Mouse (Mus musculus) gonadal fat pad, adult 2 months (tissue): ENCODE results near the gene Psmb3. TPM values are rescaled to one million over a fixed set of nuclear protein-coding genes. Genes with fewer than 3 reads are reported as not detected.
"Not testable (repeated sequence)": the region's sequence is repeated elsewhere in the genome, so short reads cannot be mapped to it uniquely, and the experiment has no call there.

Experiments used
- DNase-seq: peaks from one replicate; pipeline ENCODE4 v3.0.0-alpha.2; 2012; ENCODE audit warnings: low read depth
- polyA plus RNA-seq: library from polyadenylated mRNA; depleted of rRNA; stranded (reverse); fragments of >200 nt; gene quantifications from 2 replicates; pipeline ENCODE4 v1.2.3, GENCODE M21; 2012

Psmb3 gene
- polyA plus RNA-seq, 1 experiment = 453 TPM

DNA sequence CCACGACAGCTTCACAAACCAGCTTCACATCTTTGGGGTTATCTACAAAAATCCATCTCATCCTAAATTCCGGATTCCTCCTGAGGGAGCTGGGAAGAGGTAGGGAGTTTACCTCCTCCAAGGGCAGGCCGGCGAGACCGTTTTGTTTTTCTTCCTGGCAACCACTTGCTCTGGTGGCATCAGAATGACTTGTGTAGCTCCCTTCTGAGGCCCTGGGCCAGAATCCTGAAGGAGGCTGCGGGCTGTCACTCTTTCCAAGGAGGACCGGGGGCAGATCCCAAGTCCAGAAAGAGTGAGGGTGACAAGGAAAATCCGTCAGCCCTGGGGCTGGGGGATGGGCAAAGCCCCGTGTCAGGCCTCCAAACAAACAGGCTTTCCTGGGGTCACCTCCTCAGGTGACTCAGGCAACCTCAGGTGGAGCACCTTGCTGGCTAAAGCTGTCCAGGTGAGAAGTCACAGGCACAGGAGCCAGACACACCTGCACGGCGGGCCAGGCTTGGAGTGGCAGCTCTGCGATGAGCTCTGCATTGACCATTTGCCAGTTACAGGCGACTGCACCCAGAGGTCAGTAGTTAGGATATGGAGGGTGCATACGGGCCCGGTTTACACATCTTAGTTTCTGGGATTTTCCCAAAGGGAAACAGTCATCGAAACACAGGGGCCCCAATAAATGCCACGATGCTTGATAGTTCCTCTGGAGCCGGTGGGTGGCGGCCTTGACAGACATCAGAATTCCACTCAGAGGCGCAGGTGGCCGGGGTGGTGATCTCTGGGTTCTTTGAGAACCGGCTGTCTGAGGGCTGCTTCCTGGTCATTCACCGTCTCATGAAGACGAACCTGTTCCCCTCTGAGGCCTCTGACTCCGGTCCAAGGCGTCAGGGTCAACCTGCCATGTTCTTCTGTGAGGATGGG is 14.4 kb downstream of the Psmb3 start:
- DNase-seq = no peak

DNA sequence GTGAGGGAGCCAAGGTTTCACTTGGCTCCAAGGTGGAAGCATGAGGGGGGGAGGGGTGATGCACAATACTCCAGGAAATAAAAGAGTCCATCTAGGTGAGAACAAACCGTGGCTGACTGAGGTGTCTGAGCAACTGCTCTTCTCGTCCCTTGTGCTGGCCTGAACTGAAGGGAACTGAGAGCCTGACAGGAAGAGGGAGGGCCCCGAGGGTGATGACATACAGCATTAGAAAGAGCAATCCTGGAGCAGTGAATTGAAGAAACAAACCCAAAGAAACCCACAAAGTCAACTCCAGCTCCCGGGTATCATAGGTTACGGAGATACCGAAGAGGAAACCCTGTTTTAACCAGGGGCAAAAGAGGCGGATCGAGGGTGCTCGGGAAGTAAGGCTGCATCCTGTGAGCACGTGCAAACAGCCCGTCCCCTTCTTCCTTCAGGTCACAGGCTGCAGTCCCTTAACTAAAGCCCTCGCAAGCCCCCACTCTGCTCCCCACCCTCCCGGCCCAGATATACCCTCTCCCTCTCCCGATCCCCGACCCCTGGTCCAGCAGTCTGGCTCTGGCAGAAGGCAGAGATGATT is 15.2 kb downstream of the Psmb3 start:
- no peak for DNase-seq

DNA sequence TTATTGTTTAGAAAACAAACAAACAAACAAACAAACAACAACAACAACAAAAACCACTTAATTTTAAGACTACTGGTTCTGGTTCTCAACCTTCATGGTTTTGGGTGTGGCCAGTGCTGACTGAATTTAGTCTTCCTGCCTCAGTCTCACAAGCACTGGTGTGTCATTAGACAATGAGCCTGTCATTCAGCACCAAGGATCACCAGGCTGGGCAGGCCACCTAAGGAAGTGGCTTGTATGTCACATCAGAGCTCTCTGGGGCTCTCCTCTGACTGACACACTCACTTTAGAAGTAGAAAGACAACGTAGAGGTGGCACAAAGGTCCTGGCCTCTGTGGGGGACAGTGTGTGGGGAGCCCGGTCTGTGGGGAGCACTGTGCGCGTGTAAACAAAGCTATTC is 15.8 kb downstream of the Psmb3 start:
- DNase-seq = no peak

DNA sequence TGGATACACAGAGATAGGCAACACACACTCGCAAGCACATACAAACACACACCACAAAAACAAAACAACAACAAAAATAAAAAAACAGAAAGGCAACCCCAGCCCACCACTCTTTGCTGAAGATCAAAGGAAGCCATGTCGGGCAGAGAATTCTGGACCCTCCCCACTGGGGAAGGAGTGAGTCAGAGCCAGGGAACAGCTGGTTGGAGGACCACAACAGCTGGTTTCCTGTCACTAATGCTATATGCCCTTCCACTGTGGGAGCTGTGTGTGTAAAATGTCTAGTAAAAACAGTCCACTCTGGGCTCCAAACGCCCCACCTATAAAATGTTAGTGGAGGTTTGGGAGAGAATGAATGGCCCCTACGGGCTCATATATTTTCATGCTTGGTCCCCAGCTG is 18.1 kb downstream of the Psmb3 start:
- DNase-seq = no peak

DNA sequence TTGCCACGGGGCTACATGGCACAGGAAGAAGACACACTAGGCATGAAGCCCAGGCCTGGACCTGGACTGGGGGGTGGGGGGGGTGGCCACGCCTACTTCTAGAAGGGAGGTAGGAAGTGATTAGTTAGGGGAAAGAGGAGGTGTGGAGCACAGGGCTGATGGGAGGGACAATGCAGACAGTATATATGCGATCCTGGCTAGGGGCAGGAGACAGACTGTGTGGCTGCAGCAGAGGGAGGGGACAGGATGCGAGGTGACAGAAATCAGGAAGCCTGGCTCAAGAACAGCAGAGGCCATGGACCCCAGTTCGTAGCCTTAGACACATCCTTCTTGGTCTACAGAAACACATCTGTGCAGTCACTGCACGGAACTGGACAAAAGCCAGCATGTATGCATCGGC is 20.5 kb downstream of the Psmb3 start:
- DNase-seq = no peak

DNA sequence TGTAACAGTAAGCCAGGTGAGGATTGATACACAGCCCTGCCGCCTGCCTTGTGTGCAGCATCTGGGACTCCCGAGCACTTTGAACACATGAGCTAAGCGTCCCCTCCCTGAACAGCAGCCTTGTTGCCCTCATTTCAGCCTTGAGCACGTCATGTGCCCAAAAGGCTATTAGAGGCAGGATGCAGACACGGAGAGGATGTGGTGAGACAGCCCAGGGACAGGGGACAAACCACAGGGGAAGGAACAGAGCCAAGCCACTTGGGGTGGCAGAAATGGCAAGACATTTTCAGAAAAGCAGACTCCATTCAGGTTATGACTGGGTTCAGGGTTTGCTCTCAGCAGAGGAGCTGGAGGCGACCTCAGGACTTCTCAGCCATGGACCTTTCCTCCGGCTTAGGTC is 25.1 kb downstream of the Psmb3 start:
- DNase-seq = no peak

DNA sequence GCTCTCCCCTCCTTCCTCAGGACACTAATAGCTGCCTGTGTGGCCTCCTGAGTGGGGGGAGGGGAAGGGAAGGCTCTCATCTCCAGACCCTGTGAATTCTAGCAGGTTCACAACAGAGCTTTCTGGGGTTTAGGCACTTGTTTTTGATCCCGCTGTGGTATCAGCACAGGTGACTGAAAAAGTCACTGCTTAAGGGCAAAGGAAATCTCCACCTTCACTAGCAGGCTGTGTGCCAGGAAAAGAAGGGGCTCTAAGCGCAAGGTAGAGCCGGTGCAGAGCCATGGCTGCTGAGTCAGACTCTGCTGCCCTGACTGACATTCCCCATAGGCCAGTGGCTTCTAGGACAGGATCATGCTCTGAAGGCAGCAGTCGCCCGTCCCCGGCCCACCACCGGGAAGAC is 25.5 kb downstream of the Psmb3 start:
- DNase-seq = no peak

DNA sequence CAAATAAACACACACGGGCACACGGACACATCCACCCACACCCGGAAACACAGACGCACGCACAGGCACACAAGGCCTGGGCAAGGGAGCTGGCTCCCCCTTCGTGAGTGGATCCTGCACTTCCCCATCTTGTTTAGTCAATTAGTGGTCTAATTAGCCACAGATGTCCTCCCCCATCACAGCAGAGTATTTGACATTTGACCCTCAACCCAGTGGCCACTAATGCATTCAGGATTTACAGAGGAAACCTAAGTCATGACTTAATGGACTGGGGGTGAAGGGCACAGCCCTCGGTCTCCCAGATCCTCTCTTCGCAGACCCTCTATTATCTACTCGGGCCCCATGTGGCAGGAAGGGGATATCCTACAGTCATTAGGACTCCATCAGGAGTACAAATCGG is 30.5 kb downstream of the Psmb3 start:
- no peak for DNase-seq

DNA sequence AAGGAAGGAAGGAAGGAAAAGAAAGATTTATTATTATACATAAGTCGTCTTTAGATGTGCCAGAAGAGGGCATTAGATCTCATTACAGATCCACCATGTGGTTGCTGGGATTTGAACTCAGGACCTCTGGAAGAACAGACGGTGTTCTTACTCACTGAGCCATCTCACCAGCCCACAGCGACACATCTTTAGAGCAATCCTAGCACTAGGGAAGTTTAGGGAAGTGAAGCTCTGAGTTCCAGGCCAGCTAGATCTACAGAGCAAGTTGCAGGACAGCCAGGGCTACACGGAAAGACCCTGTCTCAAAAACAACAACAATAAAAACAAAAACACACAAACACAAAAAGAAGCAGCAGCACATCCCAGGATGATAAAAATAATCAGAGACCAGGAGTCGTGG is 31.6 kb downstream of the Psmb3 start:
- DNase-seq = not testable (repeated sequence)

DNA sequence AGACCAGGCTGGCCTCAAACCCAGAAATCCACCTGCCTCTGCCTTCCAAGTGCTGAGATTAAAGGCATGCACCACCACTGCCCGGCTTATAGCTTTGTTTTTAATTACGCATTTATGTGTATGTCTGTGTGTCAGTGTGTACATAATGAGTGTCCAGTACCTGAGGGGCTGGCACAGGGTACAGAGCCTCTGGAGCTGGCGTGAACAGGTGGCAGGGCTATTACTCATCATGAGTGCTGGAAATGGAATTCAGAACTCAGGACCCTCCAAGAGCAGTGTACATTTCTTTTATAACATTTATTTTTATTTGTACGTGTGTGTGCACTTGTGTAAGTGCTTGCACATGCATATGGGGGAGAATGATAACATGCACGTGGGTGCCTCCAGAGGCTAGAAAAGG is 33.4 kb downstream of the Psmb3 start:
- DNase-seq = no peak

DNA sequence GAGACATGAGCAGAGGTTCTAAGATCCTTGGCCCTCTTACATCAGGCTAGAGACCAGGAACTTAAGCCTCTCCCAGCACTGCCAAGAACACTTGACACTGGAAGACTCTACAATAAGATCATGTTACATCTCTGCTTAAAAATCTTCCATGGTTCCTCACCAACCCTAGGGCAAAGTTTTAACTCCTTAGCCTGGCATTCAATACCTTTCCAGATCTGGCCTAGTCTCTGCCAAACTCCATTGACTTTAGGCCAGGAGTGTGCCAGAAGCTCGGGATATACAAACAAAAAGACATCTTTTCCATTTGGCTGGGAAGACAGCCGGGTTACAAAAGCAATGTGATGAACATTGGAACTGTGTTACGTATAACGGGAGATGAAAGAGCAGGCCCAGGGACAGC is 34.4 kb downstream of the Psmb3 start:
- peak; percentile 92 for DNase-seq

DNA sequence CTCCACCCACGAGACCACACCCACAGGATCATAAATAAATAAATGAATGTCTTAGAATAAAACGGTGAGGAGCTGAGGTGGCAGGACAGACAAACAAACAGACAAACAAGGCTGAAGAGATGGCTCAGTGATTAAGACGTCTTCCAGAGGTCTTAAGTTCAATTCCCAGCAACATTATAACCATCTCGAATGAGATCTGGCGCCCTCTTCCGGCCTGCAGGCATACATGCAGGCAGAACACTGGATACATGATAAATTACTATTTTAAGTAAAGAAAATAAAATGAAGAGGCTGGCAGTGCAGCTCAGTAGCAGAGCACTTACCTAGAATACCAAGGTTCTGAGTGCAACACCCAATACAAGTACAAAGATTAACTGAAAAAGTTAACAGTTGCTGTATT is 35.5 kb downstream of the Psmb3 start:
- no peak for DNase-seq

DNA sequence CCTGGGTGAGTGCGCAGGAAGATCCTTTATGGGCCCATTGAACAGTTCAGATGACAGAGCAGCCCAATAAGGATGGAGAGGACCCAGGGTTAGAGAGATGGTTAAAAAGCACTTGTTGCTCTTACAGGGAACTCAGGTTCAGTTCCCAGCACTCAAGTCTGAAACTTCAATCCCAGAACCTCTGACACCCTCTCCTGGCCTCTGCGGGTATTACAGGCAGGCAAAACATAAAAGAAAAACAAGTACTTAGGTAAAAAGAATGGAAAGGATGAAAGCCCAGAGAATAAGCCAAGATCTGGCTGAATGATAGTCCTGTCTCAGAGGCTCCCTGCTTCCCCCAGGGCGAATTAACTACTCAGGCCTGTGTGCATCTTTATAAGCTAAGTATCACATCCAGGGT is 36.0 kb downstream of the Psmb3 start:
- no peak for DNase-seq

DNA sequence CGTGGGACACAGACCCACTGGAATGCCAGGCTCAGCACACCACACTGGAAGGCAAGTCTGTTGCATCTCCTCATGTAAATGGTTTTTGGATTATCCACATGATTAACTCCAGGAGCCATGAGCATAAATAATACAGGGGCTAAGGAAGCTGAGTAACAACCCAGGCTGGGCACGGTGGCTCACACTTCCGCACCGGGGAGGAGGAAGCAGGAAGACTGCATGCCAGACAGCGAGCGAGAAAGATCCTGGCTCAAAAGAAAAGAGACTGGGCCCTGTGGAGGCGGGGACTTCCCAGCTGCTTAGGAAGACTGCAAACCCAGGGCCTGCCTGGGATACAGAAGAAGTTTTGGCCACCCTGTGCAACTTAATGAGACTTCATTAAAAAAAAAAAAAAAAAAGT is 37.0 kb downstream of the Psmb3 start:
- DNase-seq = no peak

DNA sequence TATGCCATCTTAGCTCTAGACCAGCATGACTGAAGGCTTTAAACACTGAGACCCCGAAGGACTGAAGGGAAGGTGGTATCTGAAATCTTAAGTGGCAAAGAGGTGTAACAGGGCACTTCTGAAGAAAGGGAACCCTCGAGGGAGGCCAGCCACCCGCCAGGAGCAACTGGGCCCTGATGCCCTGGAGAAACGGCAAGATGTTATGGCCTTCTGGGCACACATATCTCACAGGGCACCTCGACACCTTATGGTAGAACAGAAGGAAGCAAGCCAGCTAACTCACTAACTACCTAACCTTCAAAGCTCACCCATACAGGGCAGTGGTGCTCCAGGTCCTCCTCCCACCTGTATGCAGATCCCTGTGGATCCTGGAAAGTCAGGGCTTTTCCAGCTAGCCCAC is 39.0 kb downstream of the Psmb3 start:
- no peak for DNase-seq

DNA sequence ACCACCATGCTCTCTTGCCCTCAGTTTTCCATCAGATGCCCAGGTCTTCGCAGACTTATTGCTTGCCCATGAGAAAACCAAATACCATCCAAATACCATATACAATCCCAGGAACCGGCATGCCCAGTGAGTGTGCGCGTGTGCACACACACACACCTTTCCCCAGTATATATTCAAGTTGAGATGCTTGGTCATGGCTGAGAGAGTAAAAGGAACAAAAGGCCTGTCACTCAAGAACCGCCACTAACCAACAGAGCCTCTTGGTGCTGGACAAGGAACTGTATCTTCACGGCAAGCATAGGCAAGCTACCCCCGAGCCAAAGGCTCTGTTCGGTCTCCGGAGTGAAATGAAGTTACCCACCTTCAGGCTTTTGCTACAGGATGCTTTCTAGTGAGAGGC is 39.4 kb downstream of the Psmb3 start:
- no peak for DNase-seq

DNA sequence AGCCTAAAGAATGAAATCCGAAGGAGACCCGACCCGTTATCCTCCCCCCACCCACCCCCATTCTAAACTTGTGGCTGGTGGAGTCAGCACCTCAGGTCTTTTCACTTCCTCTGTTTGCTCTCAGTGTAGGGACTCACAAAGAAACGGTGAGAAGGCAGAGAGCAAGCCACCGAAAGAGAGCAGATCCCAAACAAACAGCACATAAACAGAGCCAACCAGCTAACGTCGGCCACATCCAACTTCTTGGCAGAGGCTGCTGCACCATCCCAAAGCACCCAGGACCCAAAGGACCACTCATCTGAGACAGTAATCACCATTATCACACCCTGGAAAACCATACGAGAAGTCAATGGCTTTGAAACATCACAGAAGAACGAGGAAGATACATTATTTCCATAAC is 40.2 kb downstream of the Psmb3 start:
- no peak for DNase-seq

DNA sequence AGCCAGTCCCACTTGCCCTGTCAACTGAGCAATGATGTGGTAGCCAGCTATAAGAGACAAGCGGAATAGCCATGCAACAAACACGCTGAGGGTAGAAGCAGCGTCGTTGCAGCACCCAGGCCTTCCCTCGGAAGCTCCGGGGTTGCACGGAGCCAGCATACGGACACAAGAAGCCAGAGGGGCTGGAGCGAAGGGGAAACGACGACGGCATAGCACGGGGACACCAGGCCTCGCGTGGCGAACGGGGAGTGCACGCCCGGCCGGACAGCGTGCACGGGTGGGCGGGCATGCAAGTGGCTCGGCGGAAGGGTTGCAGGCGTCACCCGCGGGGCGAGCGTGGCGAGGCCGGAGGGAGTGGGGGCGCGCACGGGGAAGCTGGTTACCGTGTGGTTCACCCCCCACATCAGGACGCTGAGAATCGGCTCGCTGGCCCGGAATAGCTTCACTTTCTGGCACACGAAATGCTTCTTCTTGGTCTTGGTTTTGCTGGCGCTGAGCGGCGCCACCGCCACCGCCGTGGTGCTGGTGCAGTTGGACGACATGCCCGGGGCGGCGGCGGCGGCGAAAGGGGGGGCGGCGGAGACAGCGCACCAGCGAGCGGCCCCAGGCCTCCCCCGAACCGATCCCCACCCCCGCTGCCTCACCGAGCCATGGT is 41.0 kb downstream of the Psmb3 start, which contains the start of gene Pip4k2b:
Pip4k2b (minus strand) TSS at position 642 of the 655 bp plus-strand sequence.
- no peak for DNase-seq

DNA sequence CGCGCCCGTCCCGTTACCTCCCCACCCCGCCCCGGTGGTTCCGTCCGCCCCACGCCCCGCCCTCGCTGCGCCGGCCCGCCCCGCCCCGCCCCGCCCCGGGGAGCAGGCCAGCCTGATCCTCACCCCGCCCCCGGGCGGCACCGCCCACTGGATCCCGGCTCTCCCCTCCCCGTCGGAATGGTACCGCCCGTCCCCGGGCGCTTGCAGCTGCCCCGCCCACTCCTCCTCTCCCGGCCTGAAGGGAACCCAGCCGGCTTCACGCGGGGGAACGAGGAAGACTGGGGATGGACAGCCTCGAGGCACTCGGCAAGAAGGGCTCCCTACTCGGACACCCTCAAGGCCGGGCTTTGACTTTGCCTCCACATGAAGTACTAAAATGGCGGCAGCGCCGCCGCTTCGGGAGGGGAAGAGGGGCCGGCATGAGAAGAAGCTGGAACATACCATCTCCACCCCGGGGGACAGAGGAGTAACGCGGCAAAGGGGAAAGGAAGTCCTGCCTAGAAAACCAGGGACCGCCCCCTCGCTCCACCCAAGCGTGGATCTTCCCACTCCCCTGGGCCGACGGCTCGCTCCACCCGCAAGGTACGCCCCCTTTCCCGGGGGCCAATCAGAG is 41.6 kb downstream of the Psmb3 start:
- peak; percentile 89 for DNase-seq

DNA sequence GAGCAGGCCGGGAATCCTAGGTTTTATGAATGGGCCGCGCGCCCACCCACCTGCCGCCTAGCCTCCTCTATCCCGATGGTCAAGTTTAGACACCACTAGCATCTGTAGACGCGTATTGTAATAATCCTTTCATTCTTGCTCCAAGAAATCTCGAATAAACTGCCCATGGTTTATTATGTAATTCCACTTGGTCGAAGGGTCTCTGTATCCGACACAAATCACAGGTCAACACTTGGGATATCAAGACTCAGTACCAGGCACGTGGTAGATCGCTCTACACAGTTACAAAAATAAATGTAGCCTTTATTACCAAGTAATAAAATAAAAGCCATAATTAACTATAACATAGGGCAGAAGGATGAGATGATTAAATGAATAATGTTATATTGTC is 42.1 kb downstream of the Psmb3 start:
- DNase-seq = no peak

DNA sequence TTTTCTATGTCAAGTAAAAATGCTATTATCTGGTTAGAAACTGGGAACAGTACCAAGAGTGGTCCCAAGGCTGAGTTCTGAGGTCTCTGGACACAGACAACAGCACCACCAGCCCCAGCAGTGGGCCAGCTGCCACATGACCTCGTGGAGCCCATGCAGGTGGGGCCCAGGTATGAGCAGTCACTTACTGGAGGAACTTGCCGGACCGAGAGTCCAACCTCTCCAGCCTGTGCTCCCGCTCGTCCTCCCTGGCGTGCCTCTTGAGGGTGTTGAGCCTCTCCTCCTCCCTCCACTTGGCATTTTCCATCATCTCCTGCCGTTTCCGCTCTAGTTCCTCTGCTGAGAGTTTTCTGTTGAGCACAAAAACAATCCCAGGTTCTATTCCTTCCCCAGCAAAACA is 44.6 kb downstream of the Psmb3 start:
- DNase-seq = no peak

DNA sequence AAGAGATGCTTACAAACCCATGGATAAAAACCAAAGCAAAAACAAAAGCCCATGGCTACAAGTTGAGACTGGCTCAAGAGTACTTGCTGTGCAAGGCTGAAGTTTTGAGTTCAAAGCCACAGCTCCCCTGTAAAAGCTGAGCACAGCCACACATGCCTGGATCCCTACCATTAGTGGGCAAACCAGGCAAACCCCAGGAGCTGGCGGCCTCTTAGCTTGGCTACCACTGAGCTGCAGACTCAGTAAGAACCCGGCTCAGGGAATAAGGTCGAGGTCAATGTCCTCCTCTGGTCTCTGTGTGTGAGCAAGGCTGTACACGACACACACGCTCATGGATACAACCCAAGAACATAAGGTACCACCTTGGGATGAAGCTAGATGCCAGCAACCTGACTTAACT is 45.3 kb downstream of the Psmb3 start:
- no peak for DNase-seq

DNA sequence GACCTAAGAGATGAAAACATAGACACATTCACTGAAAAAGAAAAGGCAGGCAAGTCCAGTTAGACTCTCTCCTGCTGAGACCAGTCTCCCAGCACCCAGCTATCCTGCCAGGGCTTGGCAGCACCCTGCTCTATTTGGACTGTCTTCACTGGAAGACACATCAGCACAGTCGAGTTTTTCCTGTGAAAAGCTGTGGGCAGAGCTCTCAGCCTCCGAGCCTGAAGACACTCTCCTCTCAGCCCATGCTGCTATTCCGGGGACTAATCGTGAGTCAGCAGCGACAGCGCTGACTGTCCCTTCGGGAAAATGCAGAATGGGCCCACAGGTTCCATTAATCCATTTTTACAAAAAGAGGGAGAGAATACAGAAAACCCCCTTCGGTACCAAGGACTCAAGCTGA is 50.1 kb downstream of the Psmb3 start:
- no peak for DNase-seq
